Mouse (Mus musculus): ENCODE measurements around the gene Fam78a.

Gene Fam78a

DNA sequence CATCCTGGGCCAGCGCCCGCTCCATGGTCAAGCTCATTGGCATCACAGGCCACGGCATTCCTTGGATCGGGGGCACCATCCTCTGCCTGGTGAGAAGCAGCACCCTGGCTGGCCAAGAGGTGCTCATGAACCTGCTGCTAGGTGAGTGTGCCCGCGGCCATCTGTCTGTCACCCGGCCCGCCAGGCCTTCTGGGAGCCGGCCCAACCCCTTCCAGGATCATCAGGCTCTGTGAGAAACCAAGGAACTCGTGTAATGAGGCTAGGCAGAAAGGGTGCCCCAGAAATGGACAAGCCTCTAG is 11.4 kb upstream of the Fam78a start:
- DNase-seq (ENCODE audit: low read depth) = no peak

DNA sequence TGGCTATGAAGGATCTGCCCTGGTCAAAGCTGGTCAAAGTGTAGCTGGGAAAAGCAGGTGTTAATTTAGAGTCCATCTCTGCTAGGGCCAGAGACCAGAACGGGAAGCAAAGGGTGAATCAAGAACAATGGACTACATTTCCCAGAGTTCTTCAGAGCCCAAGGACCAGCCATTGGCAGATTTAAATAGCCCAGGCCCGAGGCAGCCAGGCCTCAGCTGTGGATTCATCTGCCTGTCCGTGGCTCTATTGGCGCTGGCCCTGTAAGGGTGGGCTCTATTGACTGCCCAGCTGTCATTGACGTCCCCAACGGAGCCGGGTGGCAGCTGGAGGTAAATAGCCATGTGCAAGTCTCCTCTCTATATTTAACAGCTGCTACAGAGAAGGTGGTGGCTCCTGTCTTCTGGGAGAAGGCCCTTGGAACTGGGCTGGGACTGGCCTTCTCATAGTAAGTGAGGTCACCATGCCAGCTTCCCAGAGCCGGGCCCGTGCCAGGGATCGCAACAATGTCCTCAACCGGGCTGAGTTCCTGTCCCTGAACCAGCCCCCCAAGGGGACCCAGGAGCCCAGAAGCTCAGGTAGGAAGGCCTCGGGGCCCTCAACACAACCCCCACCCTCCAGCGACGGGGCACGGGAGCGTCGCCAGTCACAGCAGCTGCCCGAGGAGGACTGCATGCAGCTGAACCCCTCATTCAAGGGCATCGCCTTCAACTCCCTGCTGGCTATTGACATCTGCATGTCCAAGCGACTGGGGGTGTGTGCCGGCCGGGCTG is 10.9 kb upstream of the Fam78a start, which contains the start of gene Plpp7:
Gene Plpp7 (plus strand): TSS at position 178 of the 771 bp plus-strand sequence.
- DNase-seq (ENCODE audit: low read depth) = no peak

DNA sequence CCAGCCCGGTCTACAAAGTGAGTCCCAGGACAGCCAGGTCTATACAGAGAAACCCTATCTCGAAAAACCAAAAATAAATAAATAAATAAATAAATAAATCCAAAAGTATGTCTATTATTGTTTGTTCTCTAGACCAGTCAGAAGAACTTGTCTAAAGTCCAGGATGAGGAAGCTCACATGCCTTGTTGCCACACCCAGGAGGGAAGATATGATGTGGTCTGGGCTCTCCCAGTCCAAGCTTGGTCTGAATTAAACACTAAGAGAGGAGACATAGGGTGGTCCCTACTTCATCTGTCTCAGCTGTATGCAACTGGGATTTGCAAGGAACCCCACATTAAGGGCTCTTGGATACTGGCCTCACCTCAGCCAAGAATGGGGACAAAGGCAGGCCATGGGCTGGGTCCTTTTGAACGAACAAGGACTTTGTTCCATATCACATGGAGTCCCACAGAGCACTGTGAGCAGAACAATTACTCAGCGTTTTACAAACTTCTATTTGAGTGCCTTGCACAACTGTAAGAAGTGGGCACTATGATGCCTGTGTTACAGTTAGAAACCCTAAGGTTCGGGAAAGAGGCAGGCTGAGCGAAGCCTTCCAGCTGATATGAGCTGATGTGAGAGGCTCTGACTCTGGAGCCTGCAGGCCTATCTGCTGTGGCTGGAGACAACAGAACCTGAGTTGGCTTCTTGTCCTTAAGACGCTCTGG is 9.5 kb upstream of the Fam78a start:
- no peak for DNase-seq (ENCODE audit: low read depth)

DNA sequence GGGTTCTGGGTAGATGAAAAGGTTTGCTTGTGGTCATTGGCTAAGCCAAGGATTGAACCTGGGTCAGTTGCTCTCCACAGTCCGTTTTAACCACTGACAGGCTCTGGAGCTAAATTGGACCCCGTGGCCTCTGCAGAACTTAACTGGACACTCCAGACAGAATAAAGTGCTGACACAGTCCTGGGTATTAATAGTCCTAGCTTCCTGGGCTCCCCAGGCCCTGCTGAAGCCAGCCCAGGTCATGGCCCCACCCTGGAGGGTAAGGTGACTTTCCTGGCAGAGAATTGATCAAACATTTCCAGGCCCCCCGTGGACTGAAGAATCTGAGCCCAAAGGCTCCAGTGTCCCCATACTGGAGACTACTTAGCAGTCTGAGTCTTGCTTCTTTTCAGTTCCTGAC is 7.3 kb upstream of the Fam78a start:
- no peak for DNase-seq (ENCODE audit: low read depth)

DNA sequence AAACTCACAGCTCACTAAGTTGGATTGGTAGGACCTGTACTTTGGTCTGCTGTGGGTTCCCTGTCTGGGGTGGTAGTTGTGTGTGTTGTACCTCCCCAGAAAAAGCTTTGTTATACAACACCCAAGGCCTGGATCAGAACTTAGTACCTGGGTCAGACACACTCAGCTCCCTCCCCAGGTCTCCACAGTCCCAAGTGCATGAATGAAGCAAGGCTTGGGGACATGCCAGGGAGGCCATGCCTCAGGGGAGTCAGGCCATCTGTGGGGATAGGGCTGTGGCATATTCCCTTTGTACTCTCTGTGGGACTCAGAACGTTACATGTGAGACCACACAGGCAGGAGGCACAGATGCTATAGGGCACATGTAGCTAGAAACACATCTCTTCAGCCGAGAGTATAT is 5.5 kb upstream of the Fam78a start:
- no peak for DNase-seq (ENCODE audit: low read depth)

DNA sequence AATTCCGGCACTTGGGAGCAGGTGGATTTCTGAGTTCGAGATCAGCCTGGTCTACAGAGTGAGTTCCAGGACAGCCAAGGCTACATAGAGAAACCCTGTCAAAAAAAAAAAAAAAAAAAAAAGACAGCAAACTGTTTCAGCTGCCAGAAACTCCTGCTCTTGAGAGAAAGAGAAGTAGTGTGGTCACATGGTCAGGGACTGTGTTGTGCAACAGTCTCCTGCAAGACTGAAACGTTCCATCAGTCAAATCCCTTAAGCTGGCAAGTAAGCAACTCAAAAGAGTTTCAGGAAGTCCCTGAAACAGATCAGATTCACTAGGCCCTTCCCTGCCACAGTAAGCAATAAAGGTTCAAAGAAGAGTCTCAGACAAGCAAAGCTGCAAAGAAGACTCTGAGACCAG is 4.9 kb upstream of the Fam78a start:
- DNase-seq (ENCODE audit: low read depth) = no peak

DNA sequence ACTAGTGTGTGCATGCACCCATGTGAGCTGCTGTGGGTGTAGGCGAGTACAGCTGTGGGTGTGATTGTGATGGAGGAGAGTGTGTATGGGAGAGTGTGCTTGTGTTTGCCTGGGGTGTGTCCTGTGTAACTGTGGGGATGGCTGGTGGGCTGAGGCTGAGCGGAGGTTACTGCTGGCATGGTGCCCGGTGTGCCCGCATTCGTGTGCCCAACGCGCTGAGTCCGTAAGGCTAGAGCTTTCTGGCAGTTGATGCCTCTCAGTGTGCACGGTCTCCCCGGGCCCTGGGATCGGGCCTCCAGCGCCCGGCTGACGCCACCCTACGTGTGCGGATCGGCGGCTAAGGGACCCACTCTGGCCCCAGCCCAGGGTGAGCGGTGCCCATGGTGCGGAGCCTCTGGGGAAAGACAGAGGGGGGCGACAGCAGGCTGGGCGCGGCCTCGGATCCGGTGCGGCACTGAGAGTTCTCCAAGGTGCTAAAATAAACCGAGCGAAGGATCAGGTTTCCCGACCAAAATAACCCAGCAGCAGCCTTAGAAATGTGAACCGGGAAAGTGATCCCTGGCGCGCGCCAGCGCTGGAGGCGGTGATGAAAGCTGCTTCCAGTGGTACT is 3.8 kb upstream of the Fam78a start:
- DNase-seq (ENCODE audit: low read depth) = peak; percentile 19

DNA sequence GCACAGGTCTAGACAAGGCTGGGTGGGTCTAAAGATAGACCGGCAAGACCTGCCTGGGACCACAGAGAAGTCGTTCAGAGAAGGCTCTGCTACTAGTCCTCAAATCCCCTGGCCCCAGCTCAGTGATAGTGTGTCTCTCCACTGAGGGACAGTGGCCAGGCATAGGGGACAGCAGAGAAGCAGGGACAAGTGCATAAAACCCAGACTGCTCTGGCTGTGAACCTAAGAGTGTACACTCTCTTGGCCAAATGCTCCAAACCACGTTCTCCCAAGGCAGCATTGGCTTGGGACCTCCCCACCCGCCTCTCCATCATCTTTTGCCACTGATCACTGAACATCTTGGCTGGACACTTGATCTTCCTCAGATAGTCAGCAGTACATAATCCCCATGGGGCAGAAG is 2.9 kb upstream of the Fam78a start:
- DNase-seq (ENCODE audit: low read depth) = no peak

DNA sequence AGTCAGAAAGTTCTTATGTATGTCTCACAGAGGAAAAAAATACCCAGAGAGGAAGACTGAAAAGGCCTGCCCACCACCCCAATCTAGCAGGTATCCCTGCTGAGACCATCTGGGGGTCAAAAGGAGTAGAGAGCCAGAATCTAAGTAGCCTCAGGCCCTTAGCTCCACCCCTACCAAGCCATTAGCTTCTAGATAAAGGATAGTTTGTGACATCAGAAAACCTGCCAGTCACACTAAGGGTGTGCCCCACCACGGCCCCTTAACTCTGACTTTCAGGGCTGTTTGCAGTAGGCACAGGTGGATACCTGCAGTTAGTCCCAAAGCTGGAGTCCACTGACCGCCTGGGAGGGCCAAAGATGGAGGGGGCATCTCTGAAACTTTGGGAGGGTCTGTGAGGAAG is 574 bp upstream of the Fam78a start:
- peak; percentile 21 for DNase-seq (ENCODE audit: low read depth)

DNA sequence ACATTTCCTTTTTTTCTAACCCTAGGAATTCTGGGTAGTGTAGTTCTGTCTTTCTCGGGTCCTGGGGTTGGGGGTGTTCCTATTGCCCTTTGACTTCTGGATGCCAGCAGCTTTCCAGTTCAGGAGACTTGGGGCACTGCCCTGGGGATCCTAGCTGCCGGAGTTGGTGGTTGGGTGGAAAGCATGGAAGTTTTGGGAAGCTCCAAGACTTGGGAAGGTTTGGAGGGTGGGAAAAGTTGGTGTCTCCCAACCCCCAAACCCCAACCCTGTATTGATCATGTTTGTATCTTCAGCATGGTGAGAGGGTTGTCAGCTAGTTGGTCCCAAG is 179 bp upstream of the Fam78a start:
- DNase-seq (ENCODE audit: low read depth) = no peak

DNA sequence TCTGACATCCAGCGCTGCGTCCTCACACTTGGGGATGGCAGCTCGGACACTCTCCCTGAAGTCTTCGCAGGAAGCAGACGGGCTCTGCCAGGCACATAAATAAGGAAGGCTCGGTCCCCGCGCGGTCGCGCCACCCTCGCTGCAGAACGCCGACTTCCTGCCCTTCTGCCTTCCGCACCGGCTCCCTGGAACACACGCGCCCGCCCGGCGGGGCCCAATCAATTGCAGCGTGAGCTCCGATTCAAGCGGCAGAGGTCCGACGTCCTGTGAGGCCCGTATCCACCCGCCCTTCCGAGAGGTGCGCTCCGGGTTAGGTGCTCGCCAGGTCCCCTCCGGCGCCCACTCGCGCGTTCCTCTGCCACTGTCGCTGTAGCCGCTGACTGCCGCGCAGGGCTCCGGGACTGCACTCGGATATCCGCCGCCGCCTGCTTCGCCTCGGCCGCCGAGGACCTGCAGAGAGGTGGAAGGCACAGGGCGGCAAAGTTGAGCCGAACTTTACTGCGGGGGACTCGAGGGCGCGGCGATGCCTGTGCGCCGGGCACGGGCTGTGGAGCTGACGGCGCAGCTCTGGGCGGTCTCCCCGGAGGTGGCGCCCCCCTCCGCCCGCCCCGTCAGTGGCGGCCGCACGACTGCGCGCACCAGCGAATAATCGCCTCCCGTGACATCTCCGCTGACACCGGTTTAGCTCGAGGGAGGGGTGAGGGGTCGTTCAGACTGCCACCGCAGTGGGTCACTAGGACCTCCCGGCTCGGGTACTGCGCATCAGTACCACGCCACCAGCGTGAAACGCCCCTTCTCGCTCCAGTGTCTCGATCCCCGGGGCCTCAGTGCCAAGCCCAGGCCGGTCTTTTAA is 1.3 kb downstream of the Fam78a start:
- peak; percentile 85 for DNase-seq (ENCODE audit: low read depth)

DNA sequence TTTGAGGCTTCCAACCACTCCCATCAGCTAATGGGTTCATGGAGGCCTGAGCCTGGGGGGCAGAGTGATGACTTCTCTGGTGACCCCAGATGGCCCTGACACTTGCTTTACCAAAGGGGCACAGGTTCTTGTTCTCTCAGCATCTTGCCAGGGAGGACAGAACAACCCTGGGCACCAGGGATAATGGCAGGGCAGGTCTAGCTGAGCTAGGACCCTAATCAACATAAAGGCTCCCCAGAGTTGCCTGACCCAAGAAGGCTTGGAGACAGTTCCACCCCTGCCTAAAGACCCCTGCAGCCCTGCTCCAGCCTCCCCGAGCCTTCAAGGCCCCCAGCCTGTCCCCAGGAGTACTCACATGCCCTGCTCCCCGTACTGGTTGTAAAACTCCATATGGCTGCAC is 2.4 kb downstream of the Fam78a start:
- DNase-seq (ENCODE audit: low read depth) = peak; percentile 45

DNA sequence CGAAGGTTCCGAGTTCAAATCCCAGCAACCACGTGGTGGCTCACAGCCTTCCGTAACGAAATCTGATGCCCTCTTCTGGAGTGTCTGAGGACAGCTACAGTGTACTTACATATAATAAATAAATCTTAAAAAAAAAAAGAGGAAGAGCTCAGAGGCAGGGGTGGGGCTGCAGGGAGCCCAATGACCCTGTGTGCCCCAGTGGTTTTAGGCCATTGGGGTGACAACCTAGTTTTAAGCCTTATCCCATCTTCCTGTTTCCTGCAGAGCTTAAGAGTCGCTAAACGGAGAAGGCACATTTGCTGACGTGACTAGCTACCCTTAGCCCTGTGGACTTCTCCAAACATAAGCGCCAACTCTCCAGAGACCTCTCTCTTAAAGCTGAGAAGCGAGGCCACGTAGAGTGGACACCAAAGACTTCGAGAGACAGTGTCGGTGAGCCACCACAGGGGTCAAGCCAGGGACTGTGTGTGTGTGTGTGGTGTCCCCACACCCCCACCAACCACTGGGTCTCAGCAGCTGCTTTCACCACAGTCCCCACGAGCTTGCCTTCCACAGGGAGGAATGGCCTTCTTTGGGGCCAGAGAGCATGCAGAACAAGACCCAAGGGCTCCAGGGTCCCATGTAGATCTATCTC is 3.2 kb downstream of the Fam78a start:
- DNase-seq (ENCODE audit: low read depth) = peak; percentile 60

DNA sequence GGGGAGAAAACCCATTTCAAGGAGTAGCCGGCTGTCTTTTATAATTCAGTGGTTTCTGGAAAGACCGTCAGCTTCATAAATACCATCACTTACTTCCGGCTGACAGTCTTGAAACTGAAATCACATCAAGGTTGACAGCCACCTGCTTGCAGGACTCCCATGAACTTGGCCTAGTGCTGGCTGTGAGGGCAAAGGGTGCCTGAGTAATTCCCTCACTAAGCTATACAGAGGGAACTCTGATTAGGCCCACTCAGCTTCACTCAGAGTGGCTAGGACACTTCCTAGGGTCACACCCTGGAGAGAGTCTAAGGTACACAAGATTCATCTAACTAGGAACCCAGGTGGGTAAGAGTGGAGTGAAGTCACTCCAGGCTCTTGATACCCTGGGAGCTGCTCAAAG is 4.0 kb downstream of the Fam78a start:
- peak; percentile 79 for DNase-seq (ENCODE audit: low read depth)

DNA sequence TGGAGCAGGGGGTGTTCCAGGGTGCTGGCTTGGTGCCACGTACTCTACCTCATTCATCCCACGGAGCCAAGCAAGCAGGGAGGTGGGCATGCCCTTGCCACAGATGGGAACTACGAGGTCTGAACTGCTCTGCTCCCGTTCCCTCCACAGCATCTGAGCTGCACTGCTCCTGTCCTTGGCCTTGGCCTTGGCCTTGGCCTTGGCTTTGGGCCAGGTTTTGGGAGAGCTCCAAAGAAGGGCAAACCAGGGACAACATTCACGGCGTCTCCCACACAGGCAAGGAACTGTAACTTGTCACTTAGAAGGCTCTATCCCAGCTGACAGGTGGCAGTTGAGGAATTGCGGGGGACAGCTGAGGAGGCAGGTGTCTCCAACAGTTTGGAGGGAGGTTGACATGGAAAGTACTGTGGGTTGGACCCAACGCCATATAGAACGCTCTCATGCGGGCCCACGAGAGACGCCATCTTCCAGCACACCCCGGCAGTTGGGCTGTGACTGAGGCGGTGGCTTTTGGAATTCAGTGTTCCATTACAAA is 5.4 kb downstream of the Fam78a start:
- peak; percentile 39 for DNase-seq (ENCODE audit: low read depth)

DNA sequence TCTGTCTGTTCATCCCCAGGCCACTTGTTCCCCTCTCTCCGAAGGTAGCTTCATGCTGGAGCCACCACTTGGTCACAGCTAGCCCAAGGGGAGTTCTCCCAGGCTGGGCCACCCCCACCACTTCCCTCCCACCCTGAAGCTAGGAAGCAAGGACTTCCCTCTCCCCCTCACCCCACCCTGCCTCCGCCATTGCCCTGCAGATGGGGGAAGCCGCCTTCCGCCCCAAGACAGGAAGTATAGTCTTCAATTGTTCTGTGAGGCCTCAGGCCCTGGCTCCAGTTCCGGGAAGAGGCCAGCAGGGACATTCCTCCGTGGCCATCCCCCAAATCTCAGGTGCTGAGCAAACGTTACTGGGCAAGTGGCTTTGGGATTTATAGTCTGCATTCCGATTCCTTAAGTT is 6.1 kb downstream of the Fam78a start:
- DNase-seq (ENCODE audit: low read depth) = peak; percentile 82

DNA sequence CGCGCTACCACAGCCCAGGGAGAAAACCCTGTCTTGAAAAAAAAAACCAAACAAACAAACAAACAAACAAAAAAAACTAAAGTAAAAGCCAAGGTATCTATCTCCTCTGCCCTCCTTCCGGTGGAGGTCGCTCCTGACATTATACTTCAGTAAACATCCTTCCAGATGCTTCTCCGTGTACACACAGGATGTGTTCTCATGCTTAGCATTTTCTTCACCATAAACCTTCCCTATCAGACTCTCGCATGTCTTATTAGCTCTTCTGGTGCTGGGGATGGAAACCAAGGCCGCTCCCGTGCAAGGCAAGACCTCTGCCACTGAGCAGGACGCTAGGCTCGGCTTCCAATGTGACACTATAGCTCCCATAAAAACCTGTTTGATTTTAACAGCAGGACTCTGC is 6.9 kb downstream of the Fam78a start:
- peak; percentile 73 for DNase-seq (ENCODE audit: low read depth)

DNA sequence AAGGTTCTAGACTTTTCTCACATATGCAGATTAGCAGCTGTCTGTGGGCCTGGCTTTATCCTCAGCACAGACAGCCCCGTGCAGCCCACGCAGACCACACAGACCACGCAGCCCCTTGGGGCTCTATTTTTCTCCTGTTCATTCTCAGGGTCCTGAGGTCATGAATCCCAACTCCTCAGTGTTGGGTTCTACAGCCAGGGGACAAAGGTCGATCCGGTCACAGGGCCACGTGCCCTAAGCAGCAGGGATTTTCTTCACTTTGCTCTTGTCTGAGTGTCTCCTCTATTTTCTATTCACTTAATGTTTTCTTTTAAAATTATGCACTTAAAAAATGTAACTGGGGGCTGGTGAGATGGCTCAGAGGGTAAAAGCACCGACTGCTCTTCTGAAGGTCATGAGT is 9.3 kb downstream of the Fam78a start:
- DNase-seq (ENCODE audit: low read depth) = no peak

DNA sequence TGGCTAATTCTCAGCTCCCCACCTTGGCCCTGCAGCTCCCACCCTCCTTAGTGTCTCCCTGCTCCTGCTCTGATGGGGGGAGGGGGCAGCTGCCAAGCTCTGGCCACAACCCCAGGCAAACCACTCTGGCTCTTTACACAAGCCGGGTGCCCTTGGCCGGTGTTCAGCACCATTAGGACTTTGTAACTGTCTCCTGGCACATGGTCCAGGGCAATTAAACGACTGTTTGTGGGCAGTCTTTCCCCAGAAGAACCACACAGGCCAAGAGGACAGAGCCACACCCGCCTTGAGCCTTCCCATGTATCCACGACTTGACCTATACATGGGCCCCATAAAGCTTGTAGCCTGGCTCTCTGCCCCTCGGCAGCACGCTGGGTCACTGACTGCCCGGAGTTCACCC is 10.3 kb downstream of the Fam78a start:
- no peak for DNase-seq (ENCODE audit: low read depth)

DNA sequence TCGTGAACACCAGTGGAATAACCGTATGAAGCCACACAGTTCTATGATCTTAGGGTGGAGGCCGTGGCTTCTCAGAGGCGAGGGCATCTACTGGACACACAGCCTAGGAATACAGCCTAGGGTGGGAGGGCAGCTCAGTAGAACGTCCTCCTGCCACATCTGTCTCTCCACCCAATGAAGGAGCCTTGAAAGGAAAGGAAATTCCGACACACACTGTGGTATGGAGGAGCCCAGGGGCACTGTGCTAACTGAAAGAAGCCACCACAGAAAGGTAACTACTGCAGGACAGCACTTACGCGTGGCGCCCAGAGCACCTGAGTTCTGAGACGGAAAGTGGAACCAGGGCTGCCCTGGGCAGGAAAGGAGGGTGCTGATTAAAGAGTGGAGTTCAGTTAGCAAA is 13.9 kb downstream of the Fam78a start:
- DNase-seq (ENCODE audit: low read depth) = no peak

DNA sequence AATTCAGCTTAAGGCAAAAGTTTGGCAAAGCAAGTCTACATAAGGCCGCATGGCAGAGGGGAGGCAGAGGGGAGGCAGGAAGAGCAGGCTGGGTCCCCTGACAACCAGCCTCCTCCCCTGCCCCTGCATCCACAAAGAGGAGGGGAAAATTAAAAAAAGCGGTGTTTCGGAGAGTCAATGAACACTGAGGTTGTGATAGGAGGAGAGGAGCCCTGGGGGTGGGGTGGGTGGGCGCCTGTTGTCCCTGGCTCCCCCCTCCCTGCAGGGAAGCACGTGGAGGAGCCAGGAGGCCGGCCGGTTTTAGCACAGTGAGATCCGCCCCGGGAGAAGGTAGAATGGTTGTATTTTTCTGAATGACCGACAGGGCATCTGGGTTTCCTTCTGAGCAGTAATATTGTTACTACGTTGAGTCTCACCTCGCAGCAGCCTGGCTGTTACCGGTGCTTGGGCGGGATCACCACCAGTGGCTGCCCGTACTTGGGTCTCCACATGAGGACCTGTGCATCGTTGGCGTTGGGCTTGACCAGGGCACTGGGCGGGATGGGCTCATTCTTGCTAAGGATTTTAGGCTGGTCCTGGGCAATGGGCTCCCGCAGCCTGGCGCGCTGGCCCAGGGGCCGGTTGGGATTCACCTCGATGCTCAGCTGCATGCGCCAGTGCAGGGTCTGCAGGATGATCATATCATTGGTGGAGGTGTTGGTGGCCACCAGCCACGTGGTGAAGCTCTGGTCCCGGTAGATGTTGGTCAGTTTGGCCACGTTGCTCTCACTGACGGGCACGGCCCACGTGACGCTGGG is 15.6 kb downstream of the Fam78a start:
- DNase-seq (ENCODE audit: low read depth) = no peak
